Mouse (Mus musculus) testis, adult 10 weeks (tissue): ENCODE results near the gene Pgrmc2. TPM values are rescaled to one million over a fixed set of nuclear protein-coding genes. Genes with fewer than 3 reads are reported as not detected.

Experiments
- polyA plus RNA-seq: library from polyadenylated mRNA; stranded (reverse); fragments of 350-450 nt; fragmentation: Illumina TruSeq; extraction: RNeasy Lipid Tissue Mini Kit (QIAGEN cat#74804); gene quantifications from one replicate; pipeline ENCODE4 v1.2.3, GENCODE M21; 2014; ENCODE audit warnings: low read depth, low replicate concordance

Pgrmc2 gene
- polyA plus RNA-seq, result 87.7 TPM

GRCm38 (mm10) chr3:41082885-41083789 lies at the start of gene Pgrmc2:
Pgrmc2 (minus strand) TSS chr3:41083046.

Other genes starting within 250 kb of the Pgrmc2 start
- gene Mfsd8, start 236.2 kb downstream of the Pgrmc2 start, polyA plus RNA-seq, result 9.2 TPM
- gene Abhd18, start 236.1 kb downstream of the Pgrmc2 start, polyA plus RNA-seq, result 39.7 TPM
- gene 1700034I23Rik, start 180.5 kb downstream of the Pgrmc2 start, polyA plus RNA-seq, result 545 TPM
- gene Larp1b, start 133.2 kb downstream of the Pgrmc2 start, polyA plus RNA-seq, result 686 TPM